Mouse (Mus musculus) G1E (cell line): ENCODE measurements at regions not wholly inside any gene's neighbourhood (a gene's known extent, or its start where the extent isn't known, plus 50 kb on each side); places are given as distances from the start of the nearest gene placed in this dataset.

Experiments
- ATAC-seq: 2 replicates; pipeline ENCODE4 v1.8.0; 2016; ENCODE audit warnings: mild to moderate bottlenecking; ENCODE audit not compliant: insufficient number of reproducible peaks, poor library complexity, low FRiP score, severe bottlenecking; ENCODE audit errors: extremely low read depth
- DNase-seq: peaks from one replicate; pipeline ENCODE4 v3.0.0; 2012; ENCODE audit warnings: low spot score
- H3K27me3 ChIP-seq: 2 replicates; pipeline ENCODE4 v1.6.1; 2012; ENCODE audit warnings: mild to moderate bottlenecking, low read length, inconsistent platforms; ENCODE audit not compliant: insufficient read depth
- H3K36me3 ChIP-seq: replicated peaks from 2 replicates; pipeline ENCODE3; 2012; ENCODE audit warnings: mild to moderate bottlenecking, inconsistent platforms
- H3K4me1 ChIP-seq: 2 replicates; pipeline ENCODE4 v1.6.1; 2012; ENCODE audit warnings: low read depth, low read length, inconsistent platforms, mixed read lengths; ENCODE audit not compliant: insufficient read depth
- H3K4me3 ChIP-seq: 2 replicates; pipeline ENCODE4 v1.5.1; 2012; ENCODE audit warnings: low read depth, mild to moderate bottlenecking, inconsistent platforms, low read length, moderate library complexity, mixed read lengths
- H3K9me3 ChIP-seq: replicated peaks from 2 replicates; pipeline ENCODE4 v1.6.1; 2012; ENCODE audit warnings: inconsistent platforms
- CTCF ChIP-seq: IDR thresholded peaks from 2 replicates; pipeline ENCODE4 v1.5.1; 2012; ENCODE audit warnings: low read depth, low read length, inconsistent platforms, mixed read lengths
- GATA1 ChIP-seq: IDR thresholded peaks from 2 replicates; pipeline ENCODE4 v1.6.1; 2012; ENCODE audit warnings: borderline replicate concordance, low read length, inconsistent platforms, mixed read lengths
- GATA2 ChIP-seq: IDR thresholded peaks from 2 replicates; pipeline ENCODE4 v1.6.1; 2012; ENCODE audit warnings: low read depth, low read length, inconsistent platforms, borderline replicate concordance
- POLR2AphosphoS5 ChIP-seq: IDR thresholded peaks from 2 replicates; pipeline ENCODE4 v1.6.1; 2012; ENCODE audit warnings: low read depth, low read length, inconsistent platforms; ENCODE audit not compliant: insufficient replicate concordance
- TAL1 ChIP-seq: conservative IDR thresholded peaks from 2 replicates; pipeline ENCODE4 v1.6.1; 2012; ENCODE audit warnings: low read depth, low read length, inconsistent platforms, mixed read lengths

DNA sequence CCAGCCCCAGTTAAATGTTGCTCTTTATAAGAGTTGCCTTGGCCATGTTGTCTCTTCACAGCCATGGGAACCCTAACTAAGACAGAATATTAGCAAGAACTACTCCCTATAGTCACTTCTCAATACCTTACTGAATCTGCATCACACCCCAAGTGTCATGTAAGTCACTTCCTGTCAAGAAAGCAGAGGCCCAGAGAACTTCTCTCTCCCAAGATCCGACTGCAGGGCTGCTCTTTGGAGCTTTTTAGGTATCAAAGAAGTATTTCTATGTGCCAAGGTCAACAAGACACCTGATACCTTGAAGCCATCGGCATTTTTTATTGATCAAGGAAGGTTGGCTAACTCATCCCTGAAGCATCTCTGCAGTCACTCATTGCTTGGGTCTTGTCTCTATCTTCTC is 72.0 kb upstream of the Rap1b start:
- Histone ChIP-seq H3K9me3 (no peaks in the 10 kb centered on the region), H3K27me3 (no peaks in the 10 kb centered on the region), H3K36me3 (no peaks in the 10 kb centered on the region), H3K4me1 (no peaks in the 10 kb centered on the region), H3K4me3 (no peak overlapping the region)
- DNase-seq (no peak), ATAC-seq (no peak)
- no peak for TF ChIP-seq CTCF
- no peak for TF ChIP-seq GATA2

DNA sequence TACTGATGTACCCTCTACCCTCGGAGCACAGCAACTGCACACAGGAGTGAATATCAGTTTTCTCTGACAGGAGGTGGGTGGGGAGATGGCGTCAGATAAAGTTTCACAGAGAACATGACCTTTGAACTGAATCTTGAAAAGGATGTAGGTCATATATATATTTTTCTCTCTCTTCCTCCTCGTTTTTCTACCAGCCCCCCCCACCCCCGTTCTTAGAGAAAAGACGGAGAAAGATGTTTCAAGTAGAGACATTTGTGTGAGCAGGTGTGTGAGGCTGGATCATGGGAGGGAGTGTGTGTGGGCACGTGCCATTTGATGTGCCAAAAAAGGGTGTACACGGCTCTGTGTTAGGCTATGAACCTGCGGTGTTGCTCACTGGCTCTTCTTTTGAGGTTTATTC is 72.8 kb upstream of the Rap1b start:
- no peak for ATAC-seq
- no peaks in the 10 kb centered on the region for H3K27me3 ChIP-seq
- H3K36me3 ChIP-seq = no peaks in the 10 kb centered on the region
- H3K4me1 ChIP-seq = no peaks in the 10 kb centered on the region
- TF ChIP-seq TAL1 (no peak), GATA1 (no peak), POLR2AphosphoS5 (no peak), GATA2 (no peak), CTCF (no peak)
- H3K9me3 ChIP-seq = no peaks in the 10 kb centered on the region
- no peak for DNase-seq
- no peak overlapping the region for H3K4me3 ChIP-seq

DNA sequence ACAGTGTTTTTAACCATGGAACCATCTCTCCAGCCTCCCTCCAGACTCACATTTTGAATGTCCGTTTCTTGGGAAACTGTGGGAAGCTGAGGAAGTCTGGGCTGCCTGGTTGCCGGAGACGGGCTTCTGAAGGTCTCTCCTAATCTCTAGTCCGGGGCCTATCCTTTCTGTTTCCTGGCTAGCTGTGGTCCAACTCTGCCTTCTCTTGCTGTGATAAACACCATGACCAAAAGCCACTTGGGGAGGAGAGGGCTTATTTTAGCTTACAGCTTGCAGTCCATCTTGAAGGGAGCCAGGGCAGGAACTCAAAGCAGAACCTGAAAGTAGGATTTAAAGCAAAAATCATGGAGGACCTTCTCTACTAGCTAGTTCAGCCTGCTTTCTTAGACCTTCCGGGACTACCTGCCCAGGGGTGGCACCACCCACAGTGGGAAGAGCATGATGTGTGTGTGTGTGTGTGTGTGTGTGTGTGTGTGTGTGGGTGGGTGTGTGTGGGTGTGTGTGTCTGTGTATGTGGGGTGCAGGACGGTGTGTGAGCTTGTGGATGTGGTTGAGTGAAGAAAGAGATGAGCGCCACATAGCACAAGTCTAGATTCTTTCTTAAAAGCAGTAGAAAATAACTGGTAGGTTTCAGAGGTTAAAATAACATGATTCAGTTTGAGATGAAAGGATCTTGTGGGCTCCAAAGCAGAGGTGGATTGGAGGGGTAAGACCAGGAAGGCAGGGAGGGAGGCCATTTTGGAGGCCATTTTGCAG is 73.5 kb upstream of the Rap1b start:
- Histone ChIP-seq H3K27me3 (no peaks in the 10 kb centered on the region), H3K36me3 (no peaks in the 10 kb centered on the region), H3K4me3 (no peak overlapping the region), H3K9me3 (no peaks in the 10 kb centered on the region), H3K4me1 (no peaks in the 10 kb centered on the region)
- TF ChIP-seq GATA2 (no peak), TAL1 (no peak), CTCF (no peak), GATA1 (no peak), POLR2AphosphoS5 (no peak)
- no peak for ATAC-seq
- DNase-seq = no peak

DNA sequence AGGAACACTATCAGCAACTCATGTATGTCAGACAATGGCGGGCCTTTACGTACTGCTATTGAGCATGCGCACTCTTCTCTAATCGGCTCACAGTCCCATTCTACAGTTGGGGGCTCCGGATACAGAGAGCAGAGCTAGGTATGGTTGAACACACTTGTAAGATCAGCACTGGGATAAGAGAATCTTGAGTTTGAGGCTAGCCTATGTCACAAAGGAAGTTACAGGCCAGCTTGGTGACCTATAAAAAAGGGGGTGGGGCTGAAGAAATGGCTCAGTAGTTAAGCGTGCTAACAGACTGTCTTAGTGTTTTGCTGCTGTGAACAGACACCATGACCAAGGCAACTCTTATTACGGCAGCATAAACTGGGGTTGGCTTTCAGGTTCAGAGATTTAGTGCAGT is 79.4 kb upstream of the Rap1b start:
- TF ChIP-seq TAL1 = no peak
- TF ChIP-seq GATA1 = no peak
- TF ChIP-seq POLR2AphosphoS5 = no peak
- no peak for TF ChIP-seq CTCF
- TF ChIP-seq GATA2 = no peak

DNA sequence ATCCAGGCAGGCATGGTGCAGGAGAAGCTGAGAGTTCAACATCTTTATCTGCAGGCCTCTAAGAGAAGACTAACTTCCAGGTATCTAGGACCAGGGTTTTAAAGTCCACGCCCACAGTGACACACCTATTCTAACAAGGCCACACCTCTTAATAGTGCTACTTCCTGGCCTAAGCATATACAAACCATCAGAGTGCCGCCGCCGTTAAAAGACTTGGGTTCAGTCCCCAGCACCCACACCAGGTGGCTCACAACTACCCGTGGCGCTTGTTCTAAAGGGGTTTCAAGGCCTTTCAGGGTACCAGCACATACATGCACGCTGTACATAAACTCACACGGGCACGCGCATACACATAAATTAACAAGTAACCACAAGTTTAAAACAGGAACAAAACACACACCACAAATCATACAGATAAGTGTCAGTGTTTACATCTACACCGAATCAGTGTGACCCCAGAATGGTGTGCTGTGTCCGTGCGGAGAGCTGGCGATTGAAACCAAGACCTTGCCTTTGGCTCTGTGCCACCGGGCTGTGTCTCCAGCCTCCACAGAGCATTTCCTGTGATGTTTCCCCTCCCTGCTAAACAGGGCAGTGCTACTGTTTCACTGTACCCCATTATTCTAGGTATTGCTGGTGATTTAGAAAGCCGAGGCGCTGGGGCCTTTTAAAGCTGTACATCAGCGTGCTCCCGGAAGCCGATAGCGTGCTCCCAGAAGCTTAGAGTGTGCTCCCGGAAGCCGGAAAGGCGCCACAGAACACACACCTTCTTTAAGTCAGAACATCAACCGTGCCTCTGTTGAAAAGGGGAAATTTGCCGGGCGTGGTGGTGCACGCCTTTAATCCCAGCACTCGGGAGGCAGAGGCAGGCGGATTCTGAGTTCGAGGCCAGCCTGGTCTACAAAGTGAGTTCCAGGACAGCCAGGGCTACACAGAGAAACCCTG is 80.0 kb upstream of the Rap1b start:
- Histone ChIP-seq H3K4me3 (no peak overlapping the region), H3K9me3 (peaks cover 4% of the 10 kb centered on the region; the same call in 1 of the 2 replicates), H3K36me3 (no peaks in the 10 kb centered on the region), H3K27me3 (no peaks in the 10 kb centered on the region), H3K4me1 (no peaks in the 10 kb centered on the region)
- TF ChIP-seq GATA1 (no peak), TAL1 (no peak), GATA2 (no peak), CTCF (no peak), POLR2AphosphoS5 (no peak)
- ATAC-seq = no peak
- no peak for DNase-seq

More for the DNA sequence above, 79.4 kb upstream of the Rap1b start:
- DNase-seq (no peak), ATAC-seq (no peak)
- Histone ChIP-seq H3K4me1 (no peaks in the 10 kb centered on the region), H3K4me3 (no peak overlapping the region), H3K36me3 (no peaks in the 10 kb centered on the region), H3K27me3 (no peaks in the 10 kb centered on the region), H3K9me3 (peaks cover 4% of the 10 kb centered on the region; the same call in 1 of the 2 replicates)

DNA sequence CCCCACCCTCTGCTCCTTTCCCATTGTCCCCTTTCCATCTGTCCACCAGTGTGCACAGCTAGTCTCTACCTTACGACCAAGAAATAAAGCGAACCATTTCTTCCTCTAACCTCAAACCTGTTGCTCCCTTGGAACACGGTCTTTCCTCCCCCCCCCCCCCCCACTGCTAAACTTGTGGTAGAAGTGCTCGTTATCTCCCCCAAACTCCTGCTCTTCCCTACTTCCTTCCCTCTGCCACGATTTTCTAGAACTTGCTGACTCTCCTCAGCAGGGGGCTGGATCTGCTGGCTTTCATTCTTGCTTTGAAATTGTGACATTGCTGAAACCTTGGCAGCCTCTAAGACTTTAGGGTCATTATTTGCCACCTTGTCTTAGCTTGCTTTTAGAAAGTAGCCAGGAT is 83.2 kb upstream of the Rap1b start:
- no peak for TF ChIP-seq CTCF
- TF ChIP-seq GATA2 = no peak
- no peak for TF ChIP-seq TAL1
- no peak for TF ChIP-seq POLR2AphosphoS5
- TF ChIP-seq GATA1 = no peak
- H3K9me3 ChIP-seq = peaks cover 10% of the 10 kb centered on the region; the same call in 1 of the 2 replicates
- H3K4me1 ChIP-seq = no peaks in the 10 kb centered on the region
- DNase-seq (no peak), ATAC-seq (no peak)
- H3K36me3 ChIP-seq = no peaks in the 10 kb centered on the region
- H3K27me3 ChIP-seq = no peaks in the 10 kb centered on the region
- no peak overlapping the region for H3K4me3 ChIP-seq
